Mouse (Mus musculus): Measurements from ENCODE around the gene Adat3.

Gene Adat3

DNA sequence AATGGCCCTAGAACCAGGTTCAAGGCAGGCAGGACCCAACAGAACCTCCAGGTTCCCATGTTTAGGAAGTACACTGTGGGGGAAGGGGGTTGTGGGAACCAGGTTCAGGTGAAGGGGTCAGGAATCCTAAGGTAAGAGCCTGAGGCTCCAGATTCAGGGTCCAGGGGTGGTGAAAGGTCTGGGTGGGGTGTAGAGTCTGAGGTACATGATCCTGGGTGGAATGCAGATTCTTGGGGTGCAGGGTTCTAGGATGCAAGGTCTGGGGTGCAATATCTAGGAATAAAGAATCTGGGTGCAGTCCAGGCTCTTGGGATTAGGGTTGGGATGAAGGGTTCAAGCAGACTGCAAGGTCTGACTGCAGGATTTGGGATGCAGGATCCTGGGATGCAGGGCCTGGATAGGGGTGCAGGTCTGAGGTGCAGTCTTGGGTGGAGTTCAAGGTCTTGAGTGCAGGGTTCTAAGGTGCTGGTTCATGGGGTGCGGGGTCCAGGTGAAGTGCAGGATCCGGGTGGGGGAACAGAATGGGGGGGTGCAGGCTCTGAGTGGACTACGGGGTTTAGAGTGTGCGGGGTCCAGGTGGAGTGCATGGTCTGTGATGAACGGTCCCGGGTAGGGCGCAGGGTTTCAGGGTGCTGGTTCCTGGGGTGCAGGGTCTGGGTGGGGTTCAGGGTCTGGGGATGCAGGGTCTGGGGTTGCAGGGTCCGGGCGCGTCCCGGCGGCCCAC, 52.9 kb downstream of the Adat3 start:
- DNase-seq = no peak

DNA sequence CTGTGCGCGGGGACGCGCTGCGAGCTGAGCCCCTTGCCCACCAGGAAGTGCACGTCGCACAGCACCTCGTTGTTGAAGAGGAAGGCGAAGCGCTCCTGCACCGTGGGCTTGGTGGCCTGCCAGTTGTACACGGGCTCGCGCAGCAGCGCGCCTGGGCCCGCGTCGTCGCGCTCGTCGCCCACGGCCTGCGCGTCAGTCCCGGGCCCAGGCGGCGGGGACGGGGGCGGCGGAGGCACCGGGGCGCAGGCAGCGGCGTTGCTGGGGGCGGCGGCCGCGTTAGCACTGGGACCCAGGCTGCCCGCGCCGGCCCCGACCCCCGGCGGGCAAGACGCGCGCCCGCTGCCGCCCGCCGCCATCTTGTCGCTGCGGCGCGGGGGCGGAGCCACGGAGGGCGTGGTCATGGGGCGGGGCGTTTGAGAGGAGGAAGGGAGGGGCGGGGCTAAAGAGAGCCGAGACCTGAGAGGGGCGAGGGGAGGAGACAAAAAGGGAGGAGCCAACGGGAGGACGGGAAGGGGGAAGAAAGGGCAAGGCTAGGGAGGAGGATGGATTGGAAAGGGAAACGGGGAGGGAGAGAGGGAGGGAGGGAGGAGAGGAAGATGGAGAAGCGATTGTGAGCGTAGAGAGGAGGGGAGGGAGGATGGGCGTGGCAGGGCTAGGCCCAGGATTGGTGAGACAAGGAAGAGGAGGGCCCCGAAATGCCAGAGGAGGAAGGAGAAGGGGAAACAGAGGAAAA, 53.6 kb downstream of the Adat3 start:
- DNase-seq = peak; percentile 95

DNA sequence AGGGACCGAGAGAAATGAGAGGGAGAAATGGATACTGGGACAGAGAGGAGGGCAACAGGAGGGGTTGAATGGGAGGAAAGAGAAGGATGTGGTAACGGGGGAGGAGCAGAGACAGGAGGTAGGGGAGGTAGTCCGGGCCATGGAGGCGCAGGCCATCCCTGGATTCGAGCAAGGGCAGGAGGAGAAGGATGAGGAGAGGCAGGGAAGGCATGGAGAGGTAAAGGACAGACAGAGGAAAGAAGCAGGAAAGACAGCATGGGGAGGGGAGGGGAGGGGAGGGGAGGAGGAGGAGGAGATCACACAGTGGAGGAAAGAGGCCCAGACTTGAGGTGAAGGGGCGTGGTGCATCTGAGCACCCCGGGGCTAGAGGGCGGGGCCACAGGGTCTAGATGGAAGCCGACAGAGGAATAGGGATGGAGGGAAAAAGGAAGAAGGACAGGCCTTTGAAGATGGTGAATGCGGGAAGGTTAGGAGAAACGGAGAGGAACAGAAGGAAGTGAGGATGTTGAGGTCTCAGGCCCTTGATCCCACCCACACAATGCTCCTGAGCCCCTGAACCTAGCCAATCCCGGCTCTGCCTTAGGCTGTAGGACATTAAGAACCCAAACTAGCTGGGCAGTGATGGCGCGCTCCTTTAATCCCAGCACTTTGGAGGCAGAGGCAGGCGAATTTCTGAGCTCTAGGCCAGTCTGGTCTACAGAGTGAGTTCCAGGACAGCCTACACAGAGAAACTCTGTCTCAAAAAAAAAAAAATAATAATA, 54.4 kb downstream of the Adat3 start, which contains the start of gene Btbd2:
Gene Btbd2 (minus strand): TSS at position 209 of the 761 bp plus-strand sequence.
- DNase-seq = no peak
